Mouse (Mus musculus) 3T3-L1 (cell line): ENCODE data around the gene H2al1h.
"Not testable (repeated sequence)": the region's sequence is repeated elsewhere in the genome, so short reads cannot be mapped to it uniquely, and the experiment has no call there.

Source experiments
- DNase-seq: peaks from one replicate; pipeline ENCODE4 v3.0.0-alpha.2; 2015; ENCODE audit warnings: low read depth, low spot score

Gene H2al1h

DNA sequence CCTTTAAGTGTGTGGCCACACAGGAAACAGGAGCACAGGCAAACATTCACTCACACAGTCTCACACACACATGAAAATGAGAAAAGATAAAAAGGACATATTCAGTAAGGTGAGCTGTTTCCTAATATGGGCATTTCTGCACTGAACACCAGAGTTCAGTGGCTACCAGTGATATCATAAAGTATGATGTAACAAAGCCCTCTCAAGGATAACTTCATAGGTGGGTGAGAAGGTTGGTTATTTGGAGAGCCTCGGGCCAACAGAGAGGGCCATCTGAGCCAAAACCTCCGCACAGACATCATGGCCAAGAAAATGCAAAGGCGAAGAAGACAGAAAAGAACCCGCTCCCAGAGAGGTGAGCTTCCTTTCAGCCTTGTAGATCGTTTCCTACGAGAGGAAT is at the start of gene H2al1h:
H2al1h (plus strand) TSS at position 301 of the 400 bp plus-strand sequence.
- not testable (repeated sequence) for DNase-seq

DNA sequence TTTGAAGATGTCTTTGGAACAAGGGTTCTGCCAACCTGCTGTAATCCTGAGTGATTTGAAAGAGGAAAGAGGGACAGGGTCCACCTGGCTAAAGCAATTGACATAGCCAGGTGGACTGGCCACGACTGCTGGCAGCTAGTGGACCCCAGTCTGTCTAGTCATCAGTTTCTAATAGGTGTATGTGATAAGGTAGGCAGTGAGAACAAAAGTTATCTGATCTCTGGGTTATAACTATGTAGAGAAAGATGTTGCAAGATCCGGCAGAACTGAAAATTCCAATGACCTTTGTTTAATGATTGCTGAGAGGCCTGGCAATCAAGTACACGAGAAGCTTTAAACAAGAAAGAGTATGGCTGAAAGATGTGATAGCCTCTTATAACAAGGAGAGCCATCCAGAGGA is 48.1 kb upstream of the H2al1h start:
- no peak for DNase-seq

DNA sequence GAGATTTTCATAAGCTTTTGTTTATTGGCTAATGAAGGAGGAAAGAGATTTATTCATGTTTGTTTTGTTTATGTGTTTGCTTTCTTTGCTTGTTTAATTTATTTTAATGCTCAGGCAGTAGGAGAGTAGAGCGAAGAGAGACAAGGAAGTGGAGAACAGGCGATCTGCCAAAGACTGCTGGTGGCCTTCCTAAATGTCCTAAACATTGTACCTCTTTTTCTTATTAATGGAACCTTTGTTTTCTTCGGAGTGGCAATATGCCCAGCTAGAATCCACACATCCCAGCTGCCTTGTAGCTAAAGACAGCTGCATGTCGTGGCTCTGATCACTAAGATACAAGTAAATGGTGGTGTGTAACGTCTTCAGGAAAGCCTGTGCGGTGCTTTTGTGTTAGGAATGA is 44.2 kb upstream of the H2al1h start:
- DNase-seq, result no peak

DNA sequence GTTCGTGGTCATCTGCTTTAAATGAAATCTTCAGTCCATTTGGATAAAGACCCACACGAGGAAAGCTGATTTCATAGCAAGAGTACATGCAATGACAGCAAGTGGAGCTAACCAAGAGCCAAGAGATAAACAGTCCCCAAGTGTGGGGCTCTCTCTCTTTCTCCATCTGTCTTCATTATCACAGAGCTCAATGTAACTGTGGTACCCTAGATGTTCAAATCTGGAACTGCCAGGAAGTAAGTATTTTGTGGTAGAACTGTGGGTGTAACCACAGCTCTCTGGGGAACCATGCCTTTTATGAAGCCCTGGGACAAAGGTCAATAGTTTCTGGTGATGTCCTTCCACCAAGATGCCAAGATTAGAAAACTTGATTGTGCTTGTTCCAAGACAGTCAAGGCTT is 40.6 kb upstream of the H2al1h start:
- DNase-seq, result no peak

DNA sequence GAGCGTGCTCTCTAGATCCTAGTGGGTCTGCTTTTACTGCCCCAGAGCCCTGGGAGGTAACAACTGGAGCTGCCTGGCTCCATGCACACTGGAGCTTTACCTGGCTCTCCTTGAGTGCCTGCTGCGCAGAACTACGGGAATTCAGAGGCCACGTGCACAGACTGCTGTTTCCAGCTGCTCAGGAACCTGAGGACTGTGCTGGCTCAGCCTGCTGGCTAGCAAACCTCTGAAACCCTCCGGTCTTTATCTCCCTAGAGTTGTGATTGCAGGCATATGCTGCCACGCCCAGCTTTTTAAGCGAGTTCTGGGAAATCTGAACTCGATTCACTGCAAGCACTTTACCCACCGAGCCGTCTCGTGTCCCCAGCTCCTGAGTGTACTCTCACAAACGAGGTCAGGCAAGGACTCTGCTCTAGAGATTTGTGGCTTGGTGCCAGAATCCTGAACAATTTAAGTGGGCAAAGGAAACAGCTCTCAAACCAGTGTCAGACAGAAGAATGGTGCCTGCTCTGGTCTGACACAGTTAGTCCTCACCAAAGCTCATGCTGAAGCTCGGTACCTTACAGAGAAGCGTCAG is 32.9 kb upstream of the H2al1h start:
- DNase-seq, result no peak

DNA sequence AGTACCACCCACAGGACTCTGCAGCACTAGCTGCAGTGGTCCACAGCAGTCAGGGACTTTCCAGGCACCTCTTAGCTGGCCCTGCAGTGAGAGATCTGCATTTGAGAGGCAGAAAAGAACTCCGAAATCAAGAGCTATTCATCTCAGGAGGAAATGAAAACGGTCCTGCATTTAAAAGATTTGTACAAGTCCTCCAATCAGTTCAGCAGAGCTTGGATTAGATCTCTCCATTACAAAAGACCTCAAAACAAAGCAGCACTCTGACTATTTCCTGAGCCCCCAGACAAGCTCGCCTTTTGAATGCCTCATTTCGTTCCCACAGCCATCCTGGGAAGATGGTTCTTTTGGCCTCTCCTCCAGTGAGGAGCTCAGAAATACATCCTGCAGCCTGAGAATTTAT is 32.0 kb upstream of the H2al1h start:
- peak; percentile 2 for DNase-seq

DNA sequence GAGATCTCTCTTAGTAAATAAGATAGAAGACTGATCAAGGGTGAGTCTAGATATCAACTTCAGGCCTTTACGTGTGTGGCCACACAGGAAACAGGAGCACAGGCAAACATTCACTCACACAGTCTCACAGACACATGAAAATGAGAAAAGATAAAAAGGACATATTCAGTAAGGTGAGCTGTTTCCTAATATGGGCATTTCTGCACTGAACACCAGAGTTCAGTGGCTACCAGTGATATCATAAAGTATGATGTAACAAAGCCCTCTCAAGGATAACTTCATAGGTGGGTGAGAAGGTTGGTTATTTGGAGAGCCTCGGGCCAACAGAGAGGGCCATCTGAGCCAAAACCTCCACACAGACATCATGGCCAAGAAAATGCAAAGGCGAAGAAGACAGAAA is 22.3 kb upstream of the H2al1h start, which contains the start of gene H2al1a:
H2al1a (plus strand) TSS at position 301 of the 400 bp plus-strand sequence.
- DNase-seq, result not testable (repeated sequence)

DNA sequence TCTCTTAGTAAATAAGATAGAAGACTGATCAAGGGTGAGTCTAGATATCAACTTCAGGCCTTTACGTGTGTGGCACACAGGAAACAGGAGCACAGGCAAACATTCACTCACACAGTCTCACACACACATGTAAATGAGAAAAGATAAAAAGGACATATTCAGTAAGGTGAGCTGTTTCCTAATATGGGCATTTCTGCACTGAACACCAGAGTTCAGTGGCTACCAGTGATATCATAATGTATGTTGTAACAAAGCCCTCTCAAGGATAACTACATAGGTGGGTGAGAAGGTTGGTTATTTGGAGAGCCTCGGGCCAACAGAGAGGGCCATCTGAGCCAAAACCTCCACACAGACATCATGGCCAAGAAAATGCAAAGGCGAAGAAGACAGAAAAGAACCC is 19.2 kb upstream of the H2al1h start, which contains the start of gene H2al1b:
H2al1b (plus strand) TSS at position 301 of the 400 bp plus-strand sequence.
- DNase-seq, result not testable (repeated sequence)

DNA sequence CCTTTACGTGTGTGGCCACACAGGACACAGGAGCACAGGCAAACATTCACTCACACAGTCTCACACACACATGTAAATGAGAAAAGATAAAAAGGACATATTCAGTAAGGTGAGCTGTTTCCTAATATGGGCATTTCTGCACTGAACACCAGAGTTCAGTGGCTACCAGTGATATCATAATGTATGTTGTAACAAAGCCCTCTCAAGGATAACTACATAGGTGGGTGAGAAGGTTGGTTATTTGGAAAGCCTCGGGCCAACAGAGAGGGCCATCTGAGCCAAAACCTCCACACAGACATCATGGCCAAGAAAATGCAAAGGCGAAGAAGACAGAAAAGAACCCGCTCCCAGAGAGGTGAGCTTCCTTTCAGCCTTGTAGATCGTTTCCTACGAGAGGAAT is 15.9 kb upstream of the H2al1h start, which contains the start of gene H2al1c:
H2al1c (plus strand) TSS at position 301 of the 400 bp plus-strand sequence.
- not testable (repeated sequence) for DNase-seq

DNA sequence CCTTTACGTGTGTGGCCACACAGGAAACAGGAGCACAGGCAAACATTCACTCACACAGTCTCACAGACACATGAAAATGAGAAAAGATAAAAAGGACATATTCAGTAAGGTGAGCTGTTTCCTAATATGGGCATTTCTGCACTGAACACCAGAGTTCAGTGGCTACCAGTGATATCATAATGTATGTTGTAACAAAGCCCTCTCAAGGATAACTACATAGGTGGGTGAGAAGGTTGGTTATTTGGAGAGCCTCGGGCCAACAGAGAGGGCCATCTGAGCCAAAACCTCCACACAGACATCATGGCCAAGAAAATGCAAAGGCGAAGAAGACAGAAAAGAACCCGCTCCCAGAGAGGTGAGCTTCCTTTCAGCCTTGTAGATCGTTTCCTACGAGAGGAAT is 12.8 kb upstream of the H2al1h start, which contains the start of gene H2al1d:
H2al1d (plus strand) TSS at position 301 of the 400 bp plus-strand sequence.
- DNase-seq, result not testable (repeated sequence)

DNA sequence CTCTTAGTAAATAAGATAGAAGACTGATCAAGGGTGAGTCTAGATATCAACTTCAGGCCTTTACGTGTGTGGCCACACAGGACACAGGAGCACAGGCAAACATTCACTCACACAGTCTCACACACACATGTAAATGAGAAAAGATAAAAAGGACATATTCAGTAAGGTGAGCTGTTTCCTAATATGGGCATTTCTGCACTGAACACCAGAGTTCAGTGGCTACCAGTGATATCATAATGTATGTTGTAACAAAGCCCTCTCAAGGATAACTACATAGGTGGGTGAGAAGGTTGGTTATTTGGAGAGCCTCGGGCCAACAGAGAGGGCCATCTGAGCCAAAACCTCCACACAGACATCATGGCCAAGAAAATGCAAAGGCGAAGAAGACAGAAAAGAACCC is 9.7 kb upstream of the H2al1h start, which contains the start of gene H2al1e:
H2al1e (plus strand) TSS at position 301 of the 400 bp plus-strand sequence.
- not testable (repeated sequence) for DNase-seq

DNA sequence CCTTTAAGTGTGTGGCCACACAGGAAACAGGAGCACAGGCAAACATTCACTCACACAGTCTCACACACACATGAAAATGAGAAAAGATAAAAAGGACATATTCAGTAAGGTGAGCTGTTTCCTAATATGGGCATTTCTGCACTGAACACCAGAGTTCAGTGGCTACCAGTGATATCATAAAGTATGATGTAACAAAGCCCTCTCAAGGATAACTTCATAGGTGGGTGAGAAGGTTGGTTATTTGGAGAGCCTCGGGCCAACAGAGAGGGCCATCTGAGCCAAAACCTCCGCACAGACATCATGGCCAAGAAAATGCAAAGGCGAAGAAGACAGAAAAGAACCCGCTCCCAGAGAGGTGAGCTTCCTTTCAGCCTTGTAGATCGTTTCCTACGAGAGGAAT is 6.4 kb upstream of the H2al1h start, which contains the start of gene H2al1f:
H2al1f (plus strand) TSS at position 301 of the 400 bp plus-strand sequence.
- not testable (repeated sequence) for DNase-seq

DNA sequence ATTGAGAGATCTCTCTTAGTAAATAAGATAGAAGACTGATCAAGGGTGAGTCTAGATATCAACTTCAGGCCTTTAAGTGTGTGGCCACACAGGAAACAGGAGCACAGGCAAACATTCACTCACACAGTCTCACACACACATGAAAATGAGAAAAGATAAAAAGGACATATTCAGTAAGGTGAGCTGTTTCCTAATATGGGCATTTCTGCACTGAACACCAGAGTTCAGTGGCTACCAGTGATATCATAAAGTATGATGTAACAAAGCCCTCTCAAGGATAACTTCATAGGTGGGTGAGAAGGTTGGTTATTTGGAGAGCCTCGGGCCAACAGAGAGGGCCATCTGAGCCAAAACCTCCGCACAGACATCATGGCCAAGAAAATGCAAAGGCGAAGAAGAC is 3.3 kb upstream of the H2al1h start, which contains the start of gene H2al1g:
H2al1g (plus strand) TSS at position 301 of the 400 bp plus-strand sequence.
- not testable (repeated sequence) for DNase-seq

DNA sequence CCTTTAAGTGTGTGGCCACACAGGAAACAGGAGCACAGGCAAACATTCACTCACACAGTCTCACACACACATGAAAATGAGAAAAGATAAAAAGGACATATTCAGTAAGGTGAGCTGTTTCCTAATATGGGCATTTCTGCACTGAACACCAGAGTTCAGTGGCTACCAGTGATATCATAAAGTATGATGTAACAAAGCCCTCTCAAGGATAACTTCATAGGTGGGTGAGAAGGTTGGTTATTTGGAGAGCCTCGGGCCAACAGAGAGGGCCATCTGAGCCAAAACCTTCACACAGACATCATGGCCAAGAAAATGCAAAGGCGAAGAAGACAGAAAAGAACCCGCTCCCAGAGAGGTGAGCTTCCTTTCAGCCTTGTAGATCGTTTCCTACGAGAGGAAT is 3.1 kb downstream of the H2al1h start, which contains the start of gene H2al1i:
H2al1i (plus strand) TSS at position 301 of the 400 bp plus-strand sequence.
- not testable (repeated sequence) for DNase-seq

DNA sequence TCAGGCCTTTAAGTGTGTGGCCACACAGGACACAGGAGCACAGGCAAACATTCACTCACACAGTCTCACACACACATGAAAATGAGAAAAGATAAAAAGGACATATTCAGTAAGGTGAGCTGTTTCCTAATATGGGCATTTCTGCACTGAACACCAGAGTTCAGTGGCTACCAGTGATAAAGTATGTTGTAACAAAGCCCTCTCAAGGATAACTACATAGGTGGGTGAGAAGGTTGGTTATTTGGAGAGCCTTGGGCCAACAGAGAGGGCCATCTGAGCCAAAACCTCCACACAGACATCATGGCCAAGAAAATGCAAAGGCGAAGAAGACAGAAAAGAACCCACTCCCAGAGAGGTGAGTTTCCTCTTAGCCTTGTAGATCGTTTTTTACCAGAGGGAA is 6.2 kb downstream of the H2al1h start, which contains the start of gene H2al1j:
H2al1j (plus strand) TSS at position 301 of the 400 bp plus-strand sequence.
- DNase-seq, result not testable (repeated sequence)

DNA sequence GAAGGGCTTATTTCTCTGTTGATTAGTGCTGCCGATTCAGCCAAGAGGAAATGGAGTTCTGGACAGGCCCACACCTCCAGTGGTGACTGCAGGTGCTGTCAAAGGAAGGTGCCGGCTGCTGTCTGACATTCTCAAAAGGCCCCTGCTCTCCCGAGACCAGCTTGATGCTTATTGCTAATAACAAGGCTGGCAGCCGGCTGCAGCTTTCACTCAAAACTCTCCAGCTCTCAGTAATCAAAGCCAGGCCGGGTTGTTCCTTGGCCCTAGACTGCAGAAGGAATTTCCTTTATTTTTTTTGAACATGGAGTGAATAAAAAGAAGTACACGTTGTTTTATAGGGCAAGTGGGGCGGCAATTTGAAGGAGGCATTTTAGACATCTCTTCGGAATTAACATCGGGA is 24.5 kb downstream of the H2al1h start:
- no peak for DNase-seq

DNA sequence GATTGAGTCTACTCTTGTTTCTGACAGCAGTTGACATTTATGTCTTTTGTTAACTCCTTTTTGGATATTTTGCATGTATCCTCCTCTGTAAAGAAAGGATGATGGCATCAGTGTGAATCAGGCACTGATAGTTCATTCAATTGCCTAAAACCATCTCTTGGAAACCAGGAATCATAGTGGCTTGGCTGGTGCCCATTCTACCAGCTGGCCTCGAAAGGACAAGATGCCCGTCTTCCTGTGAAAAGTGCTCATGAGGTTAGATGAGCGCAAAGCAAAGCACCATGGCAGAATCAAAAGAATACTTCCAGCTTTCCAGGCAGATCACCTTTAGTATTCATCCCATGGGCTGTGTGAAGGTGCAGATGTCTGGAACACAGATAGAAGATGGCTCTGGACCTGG is 25.5 kb downstream of the H2al1h start:
- DNase-seq, result no peak

DNA sequence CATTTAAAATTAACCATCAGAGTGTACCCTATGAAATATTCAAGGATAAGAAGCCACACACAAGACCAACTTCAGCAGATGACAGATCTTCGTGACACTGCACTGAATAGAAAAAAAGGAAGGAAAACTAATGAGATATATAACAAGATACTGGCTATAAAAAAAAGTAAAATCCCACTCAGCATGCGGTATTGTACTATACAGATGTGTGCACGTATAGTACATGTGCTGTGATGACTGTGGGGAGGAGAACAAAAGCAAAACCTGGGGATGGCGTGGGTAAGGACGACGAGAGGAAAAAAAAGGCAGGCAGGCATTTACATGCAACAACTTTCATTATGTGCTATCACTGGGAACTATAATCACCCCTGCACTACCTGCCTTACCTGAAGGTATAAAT is 39.5 kb downstream of the H2al1h start:
- no peak for DNase-seq

DNA sequence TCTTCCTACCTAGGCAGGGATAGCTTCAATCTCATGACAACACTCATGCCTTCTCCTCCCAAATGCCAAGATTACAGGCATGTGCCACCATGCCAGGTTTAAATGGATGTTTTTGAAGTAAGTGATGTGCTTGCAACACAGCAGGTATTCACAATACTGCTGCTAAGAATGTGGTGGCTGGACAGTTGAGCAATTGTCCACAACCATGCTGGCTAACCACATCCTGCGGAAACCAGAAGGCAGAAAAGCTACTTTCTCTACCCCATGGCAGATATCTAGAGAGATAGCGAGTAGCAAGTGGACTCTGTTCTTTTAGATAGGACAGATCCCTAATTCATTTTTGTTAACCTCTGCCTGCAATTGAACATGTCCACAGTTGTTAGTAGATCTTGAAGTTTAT is 40.0 kb downstream of the H2al1h start:
- peak; percentile 33 for DNase-seq

DNA sequence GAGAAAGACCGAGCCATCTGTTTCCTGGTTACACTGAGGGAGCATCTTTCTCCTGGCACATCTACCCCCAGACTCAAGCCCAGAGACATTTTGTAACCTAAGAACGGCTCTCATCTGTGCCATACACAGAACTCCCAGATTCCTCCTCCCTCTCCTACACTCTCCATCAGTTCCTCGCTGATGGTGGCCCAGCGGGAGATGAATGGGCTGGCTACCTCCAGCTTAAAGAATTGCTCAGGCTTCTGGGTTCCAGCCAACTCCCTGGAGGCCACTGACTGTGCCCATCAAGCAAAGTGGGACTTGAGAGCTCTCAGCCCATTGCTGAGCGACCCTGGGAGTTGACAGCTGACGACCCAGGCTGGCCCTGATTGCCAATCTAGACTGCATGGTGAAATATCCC is 42.6 kb downstream of the H2al1h start:
- no peak for DNase-seq

DNA sequence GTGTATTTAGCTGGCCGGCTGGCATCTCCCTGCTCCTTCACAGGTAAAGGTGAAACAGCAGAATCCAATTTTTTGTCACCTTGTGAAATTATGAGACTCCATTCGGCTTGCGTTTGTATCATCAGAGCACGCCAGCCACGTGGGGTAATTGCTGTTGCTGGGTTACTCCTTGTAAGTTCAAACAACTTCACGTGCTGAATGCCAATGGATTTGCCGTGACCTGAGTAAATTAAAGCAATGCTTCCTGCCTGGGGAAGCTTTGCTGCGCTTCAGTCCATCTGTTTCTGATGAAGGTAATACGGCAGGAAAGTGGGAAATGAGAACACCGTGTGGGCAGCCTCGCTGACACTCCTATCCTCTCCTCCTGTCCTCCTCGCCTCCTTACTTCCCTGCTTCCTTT is 43.9 kb downstream of the H2al1h start:
- DNase-seq, result no peak
